Mouse (Mus musculus) forebrain, embryonic 16.5 days (tissue): ENCODE data around the gene Homer2. TPM values are rescaled to one million over a fixed set of nuclear protein-coding genes. Genes with fewer than 3 reads are reported as not detected.

ENCODE experiments used
- ATAC-seq: fragments of 200-750 bp; cut with Nextera tagmentation; 2 replicates; pipeline ENCODE4 v1.8.0; 2017; ENCODE audit warnings: mild to moderate bottlenecking, moderate library complexity
- H3K27ac ChIP-seq: fragments of 300-500 bp; sonication (generic); 2 replicates; pipeline ENCODE4 v1.5.1; 2014; ENCODE audit warnings: low read length, control low read depth
- H3K27me3 ChIP-seq: fragments of 300-500 bp; sonication (generic); replicated peaks from 2 replicates; pipeline ENCODE4 v1.6.1; 2014; ENCODE audit warnings: low read length; ENCODE audit not compliant: control insufficient read depth, insufficient read depth
- H3K36me3 ChIP-seq: fragments of 300-500 bp; sonication (generic); 2 replicates; pipeline ENCODE4 v1.6.1; 2014; ENCODE audit not compliant: control insufficient read depth, insufficient read depth
- H3K4me1 ChIP-seq: fragments of 300-500 bp; sonication (generic); replicated peaks from 2 replicates; pipeline ENCODE4 v1.6.1; 2014; ENCODE audit warnings: low read length; ENCODE audit not compliant: control insufficient read depth, insufficient read depth
- H3K4me2 ChIP-seq: fragments of 300-500 bp; sonication (generic); 2 replicates; pipeline ENCODE4 v1.6.1; 2014; ENCODE audit warnings: mild to moderate bottlenecking, low read length, control low read depth
- H3K4me3 ChIP-seq: fragments of 300-500 bp; sonication (generic); replicated peaks from 2 replicates; pipeline ENCODE4 v1.5.1; 2014; ENCODE audit warnings: mild to moderate bottlenecking, low read length, control low read depth
- H3K9ac ChIP-seq: fragments of 300-500 bp; sonication (generic); replicated peaks from 2 replicates; pipeline ENCODE4 v1.6.1; 2014; ENCODE audit warnings: low read depth, low read length, control low read depth
- H3K9me3 ChIP-seq: fragments of 300-500 bp; sonication (generic); 2 replicates; pipeline ENCODE4 v1.6.1; 2016; ENCODE audit warnings: low read length; ENCODE audit not compliant: control insufficient read depth
- WGBS: fragments of 180-500 bp; shearing (Covaris S2); extraction: QIAGEN DNeasy Blood & Tissue Kit; methylation state at CpG from one replicate; pipeline ENCODE4 v1.1.7; 2014; 5-methylcytosine and 5-hydroxymethylcytosine counted together
- polyA plus RNA-seq: library from polyadenylated mRNA; unstranded; fragments of >200 nt; fragmentation: Nextera tagmentation; extraction: Ambion mirVana; gene quantifications from 2 replicates; pipeline ENCODE4 v1.2.1, GENCODE M21; 2015

The Homer2 gene
- polyA plus RNA-seq, 1 experiment from 2014 or later, result 19.1 TPM

DNA sequence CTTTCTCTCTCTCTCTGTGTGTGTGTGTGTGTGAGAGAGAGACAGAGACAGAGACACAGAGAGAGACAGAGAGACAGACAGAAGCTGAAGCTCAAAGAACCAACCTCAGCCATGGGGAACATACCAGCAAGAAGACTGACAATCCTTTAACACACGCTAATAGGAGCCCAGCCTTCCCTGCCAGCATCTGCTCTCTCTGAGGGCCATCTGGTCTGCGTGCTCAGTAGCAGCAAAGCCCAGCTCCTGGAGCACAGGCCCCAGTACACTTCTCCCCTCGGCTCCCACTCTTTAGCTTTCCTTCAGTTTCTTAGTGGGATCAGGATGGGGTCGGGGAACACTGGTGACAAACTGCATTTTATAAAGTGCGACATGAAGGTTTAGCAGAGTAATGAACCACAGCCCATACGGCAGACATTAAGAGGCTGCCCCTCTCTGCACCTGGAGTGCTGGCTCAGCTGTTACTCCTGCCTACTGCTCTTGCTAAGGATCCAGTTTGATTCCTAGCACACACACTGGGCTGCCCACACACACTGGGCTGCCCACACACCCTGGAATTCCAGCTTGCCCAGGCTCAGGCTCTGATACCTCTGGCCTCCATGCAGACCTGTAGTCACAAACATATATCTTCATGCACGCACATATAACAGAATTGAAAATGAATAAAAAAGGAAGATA lies 141.8 kb downstream of the Homer2 start:
- H3K4me1 ChIP-seq, result peaks cover 12% of the 10 kb centered on the region
- H3K9me3 ChIP-seq, result no peaks in the 10 kb centered on the region
- WGBS, result 59% methylated on average over 7 of the region's 7 CpGs
- no peak overlapping the region for H3K4me3 ChIP-seq
- H3K27me3 ChIP-seq, result no peaks in the 10 kb centered on the region
- no peak overlapping the region for H3K9ac ChIP-seq
- peak overlapping the region; percentile 60 for H3K27ac ChIP-seq
- peak; percentile 84 for ATAC-seq
- no peaks in the 10 kb centered on the region for H3K36me3 ChIP-seq
- H3K4me2 ChIP-seq, result no peak overlapping the region

DNA sequence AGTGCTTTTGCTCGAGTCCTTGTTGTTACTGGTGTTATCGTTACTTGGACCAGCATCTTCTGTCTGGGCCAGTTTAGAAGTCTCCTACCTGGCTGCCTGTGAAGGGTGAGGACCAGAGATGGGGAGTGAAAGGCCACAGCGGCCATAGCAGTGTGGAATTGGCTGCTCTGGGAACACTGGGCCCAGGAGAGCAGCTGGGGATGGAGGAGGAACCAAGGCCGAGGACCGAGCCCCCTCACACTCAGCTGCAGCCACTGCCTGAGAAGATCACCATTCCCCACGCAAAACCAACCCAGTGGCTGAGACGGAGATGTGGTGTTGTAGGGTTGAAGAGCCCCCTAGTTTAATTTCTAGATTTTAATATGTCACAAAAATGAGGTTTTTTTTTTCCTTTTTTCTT lies 142.6 kb downstream of the Homer2 start:
- Histone ChIP-seq H3K4me1 (peaks cover 12% of the 10 kb centered on the region), H3K4me3 (no peak overlapping the region), H3K36me3 (no peaks in the 10 kb centered on the region), H3K27ac (no peak overlapping the region), H3K9me3 (no peaks in the 10 kb centered on the region), H3K27me3 (no peaks in the 10 kb centered on the region), H3K9ac (no peak overlapping the region), H3K4me2 (no peak overlapping the region)
- ATAC-seq, result no peak
- 68% methylated on average over 7 of the region's 7 CpGs for WGBS

DNA sequence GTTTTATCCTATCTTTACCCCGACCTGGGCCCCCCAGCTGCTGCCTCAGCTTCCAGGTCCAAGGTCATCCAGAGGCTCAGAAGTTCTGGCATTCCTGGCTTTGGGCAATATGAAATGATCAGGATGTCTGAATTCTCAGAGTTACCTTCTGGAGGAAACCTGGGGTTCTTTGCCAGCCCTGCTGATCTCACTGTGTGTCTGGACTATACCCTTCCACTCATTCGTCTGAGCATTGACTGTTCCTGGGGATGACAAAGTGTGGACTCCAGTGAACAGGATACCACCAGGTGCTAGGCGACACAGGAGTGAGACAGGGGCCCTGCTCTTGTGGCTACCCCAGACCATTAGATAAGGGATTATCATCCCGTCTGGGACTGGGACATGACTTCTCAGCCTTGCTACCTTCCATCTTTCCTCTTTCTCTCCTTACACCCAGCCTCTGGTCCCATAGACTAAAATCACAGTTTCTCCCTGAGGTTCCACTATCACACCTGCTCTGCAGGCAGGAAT lies 143.8 kb downstream of the Homer2 start:
- Histone ChIP-seq H3K4me2 (no peak overlapping the region), H3K9ac (no peak overlapping the region), H3K27ac (no peak overlapping the region), H3K9me3 (no peaks in the 10 kb centered on the region), H3K36me3 (no peaks in the 10 kb centered on the region), H3K27me3 (no peaks in the 10 kb centered on the region), H3K4me1 (peaks cover 12% of the 10 kb centered on the region), H3K4me3 (no peak overlapping the region)
- ATAC-seq, result no peak
- WGBS, result 82% methylated on average over 4 of the region's 4 CpGs

DNA sequence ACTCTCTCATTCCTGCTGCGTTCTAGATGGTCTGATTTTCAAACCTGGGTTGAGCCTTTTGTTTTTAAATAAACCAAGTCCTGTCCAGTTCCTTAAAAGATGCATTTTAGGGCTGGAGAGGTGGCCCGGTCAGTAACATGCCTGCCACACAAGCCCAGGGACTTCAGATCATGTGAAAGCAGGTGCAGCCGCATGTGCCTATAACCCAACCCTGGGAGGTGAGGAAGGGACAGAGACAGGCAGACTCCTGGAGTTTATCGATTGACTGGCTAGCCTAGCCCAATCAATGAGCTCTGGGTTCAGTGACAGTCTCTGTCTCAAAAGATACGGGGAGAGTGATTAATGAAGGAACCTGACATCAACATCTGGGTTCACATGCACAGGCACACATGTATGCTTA lies 146.1 kb downstream of the Homer2 start:
- Histone ChIP-seq H3K36me3 (no peaks in the 10 kb centered on the region), H3K4me2 (no peak overlapping the region), H3K9ac (no peak overlapping the region), H3K9me3 (no peaks in the 10 kb centered on the region), H3K4me3 (no peak overlapping the region), H3K4me1 (peaks cover 12% of the 10 kb centered on the region), H3K27ac (peak overlapping the region; percentile 25), H3K27me3 (no peaks in the 10 kb centered on the region)
- 73% methylated on average over 5 of the region's 5 CpGs for WGBS
- ATAC-seq, result no peak

DNA sequence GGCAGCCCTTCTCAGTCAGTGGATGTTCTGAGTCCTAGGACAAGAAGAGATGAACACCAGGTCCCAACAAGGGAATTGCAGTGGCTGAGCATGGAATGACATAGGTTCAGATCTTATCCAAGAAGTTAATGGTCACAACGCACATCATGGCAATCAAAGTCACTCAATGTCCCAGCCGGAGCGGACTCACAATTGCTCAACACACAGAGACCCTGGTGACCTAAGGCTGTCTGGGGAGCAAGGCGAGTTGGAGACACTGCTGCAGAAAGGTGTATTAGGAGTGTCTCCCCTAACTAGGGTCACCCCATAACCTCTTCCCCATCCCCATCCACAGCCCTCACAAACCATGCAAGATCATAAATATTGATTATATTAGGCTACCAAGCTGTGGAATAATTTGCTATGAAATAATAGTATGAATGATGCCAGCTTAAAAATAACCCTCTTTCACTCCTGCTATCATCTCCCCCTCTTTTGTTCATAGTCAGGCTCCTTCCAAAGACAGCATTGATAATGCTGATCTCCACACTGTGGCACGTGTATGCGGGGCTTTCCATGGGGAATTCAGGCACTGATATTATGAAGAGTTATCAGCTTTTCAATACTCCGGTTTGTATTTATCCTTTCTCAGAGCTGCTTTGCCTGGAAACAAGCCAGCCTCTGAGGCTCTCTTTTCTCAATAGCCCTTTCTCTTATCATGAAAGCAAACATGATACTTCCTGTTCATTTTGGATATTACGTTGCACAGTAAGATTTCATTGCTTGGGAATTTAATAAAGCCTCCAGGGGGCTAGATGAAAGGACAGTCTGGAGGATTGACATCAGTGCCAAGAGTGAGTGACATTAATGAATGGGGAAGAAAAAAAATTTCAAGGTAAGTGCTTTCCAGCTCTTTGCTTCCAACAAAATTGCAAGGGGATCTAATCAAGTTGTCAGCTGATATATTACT lies 147.0 kb downstream of the Homer2 start:
- H3K27me3 ChIP-seq, result no peaks in the 10 kb centered on the region
- 54% methylated on average over 8 of the region's 8 CpGs for WGBS
- H3K4me2 ChIP-seq, result no peak overlapping the region
- no peaks in the 10 kb centered on the region for H3K36me3 ChIP-seq
- ATAC-seq, result peak; percentile 71
- H3K4me1 ChIP-seq, result peaks cover 8% of the 10 kb centered on the region
- H3K4me3 ChIP-seq, result no peak overlapping the region
- no peaks in the 10 kb centered on the region for H3K9me3 ChIP-seq
- peak overlapping the region; percentile 17; the same call in 1 of the 2 replicates for H3K27ac ChIP-seq
- no peak overlapping the region for H3K9ac ChIP-seq

DNA sequence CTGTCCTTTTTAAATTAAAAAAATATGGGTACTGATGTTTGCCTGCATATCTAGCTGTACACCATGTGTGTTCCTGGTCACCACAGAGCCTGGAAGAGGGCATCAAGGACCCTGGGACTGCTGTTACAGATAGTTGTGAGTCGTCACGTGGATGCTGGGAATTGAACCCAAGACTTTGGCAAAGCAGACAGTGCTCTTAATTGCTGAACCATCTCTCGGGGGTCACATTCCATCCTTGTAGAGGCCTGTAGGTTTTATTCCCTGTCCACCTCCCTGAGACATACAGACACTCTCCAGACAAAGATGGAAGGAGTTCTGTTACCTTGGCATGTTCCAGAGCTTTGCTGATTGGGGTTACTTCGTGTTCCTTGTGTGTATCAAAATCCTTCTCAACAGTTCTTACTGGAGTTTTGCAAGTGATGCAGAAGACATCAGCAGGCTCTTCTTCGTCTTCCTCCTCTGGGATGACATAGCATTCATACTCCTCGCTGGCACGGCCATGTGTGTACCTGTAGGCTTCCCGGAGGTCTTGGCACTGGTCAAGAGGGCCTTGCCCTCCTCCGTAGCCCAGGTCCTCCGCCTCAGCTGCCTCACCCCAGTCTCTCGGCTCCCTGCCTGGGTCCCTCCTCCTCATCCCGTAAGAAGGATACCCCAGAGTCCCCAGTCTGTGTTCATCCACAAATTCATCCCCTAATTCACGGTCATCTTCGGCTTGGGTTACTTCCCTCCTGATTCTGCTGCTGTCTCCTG lies 147.9 kb downstream of the Homer2 start:
- H3K4me3 ChIP-seq, result no peak overlapping the region
- H3K36me3 ChIP-seq, result no peaks in the 10 kb centered on the region
- peak overlapping the region; percentile 17; the same call in 1 of the 2 replicates for H3K27ac ChIP-seq
- no peak overlapping the region for H3K9ac ChIP-seq
- H3K4me1 ChIP-seq, result peaks cover 6% of the 10 kb centered on the region
- no peak overlapping the region for H3K4me2 ChIP-seq
- H3K9me3 ChIP-seq, result no peaks in the 10 kb centered on the region
- H3K27me3 ChIP-seq, result no peaks in the 10 kb centered on the region
- ATAC-seq, result no peak
- 86% methylated on average over 14 of the region's 14 CpGs for WGBS

DNA sequence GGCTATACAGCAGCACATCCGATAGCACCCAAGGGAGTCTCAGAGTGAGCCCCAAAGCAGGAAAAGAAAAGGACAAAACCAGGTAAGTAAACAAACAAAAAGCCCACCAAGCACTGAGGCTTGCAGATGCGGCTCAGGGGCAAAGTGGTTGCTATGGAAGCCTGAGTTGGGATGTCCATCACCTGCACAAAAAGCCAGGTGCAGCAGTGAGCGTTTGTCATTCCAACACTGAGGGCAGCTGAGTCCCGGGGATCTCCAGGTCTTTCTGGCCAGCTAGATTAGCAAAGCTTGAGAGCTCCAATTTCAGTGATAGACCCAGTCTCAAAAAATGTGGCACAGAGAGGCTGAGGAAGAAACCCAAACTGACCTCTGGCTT lies 149.4 kb downstream of the Homer2 start:
- Histone ChIP-seq H3K27ac (no peak overlapping the region), H3K4me2 (no peak overlapping the region), H3K9ac (no peak overlapping the region), H3K36me3 (no peaks in the 10 kb centered on the region), H3K4me1 (peaks cover 6% of the 10 kb centered on the region), H3K4me3 (no peak overlapping the region), H3K9me3 (no peaks in the 10 kb centered on the region), H3K27me3 (no peaks in the 10 kb centered on the region)
- no peak for ATAC-seq
- 69% methylated on average over 4 of the region's 4 CpGs for WGBS

DNA sequence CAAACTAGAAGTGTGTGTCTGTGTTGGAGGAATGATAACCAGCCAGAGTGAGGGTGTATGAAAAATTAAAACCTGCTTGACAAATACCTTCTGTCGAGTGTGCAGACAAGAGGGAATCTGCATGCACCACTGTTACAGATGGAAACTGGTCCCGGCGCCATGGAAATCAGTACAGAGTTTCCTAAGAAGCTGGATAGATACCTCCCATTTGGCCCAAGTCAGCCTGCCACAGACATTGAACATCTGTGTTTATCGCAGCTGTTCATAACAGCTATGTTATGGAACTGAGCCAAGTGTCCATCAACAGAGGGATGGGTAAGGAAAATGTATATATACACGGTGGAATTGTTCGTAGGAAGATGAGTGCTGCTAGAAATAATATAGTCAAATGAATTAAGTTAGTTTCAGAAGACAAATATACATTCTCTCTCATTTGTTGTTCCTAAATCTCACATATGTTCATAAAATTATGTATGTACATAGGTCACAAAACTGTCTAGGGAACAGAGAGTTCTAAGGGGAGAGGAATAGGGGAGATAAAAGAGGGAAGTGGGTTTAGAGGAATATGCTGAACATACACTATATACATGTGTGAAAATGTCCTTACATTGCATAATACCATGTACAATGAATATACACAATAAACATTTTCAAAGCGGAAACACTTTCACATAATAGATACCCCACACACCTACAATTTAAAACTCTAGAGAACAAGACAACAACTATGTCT lies 149.9 kb downstream of the Homer2 start:
- Histone ChIP-seq H3K4me2 (no peak overlapping the region), H3K4me1 (peaks cover 6% of the 10 kb centered on the region), H3K27me3 (no peaks in the 10 kb centered on the region), H3K9ac (no peak overlapping the region), H3K36me3 (no peaks in the 10 kb centered on the region), H3K27ac (no peak overlapping the region), H3K9me3 (no peaks in the 10 kb centered on the region), H3K4me3 (no peak overlapping the region)
- WGBS, result 59% methylated on average over 7 of the region's 7 CpGs
- ATAC-seq, result no peak
